Mouse (Mus musculus) testis, postnatal 14 days (tissue): ENCODE measurements around the gene Akr1b7.
"Not testable (repeated sequence)": the region's sequence is repeated elsewhere in the genome, so short reads cannot be mapped to it uniquely, and the experiment has no call there.

Source experiments
- DNase-seq: peaks from one replicate; pipeline ENCODE4 v3.0.0; 2021; ENCODE audit warnings: low spot score

The Akr1b7 gene

GRCm38 (mm10) chr6:34412023-34412422 lies at the start of gene Akr1b7:
Gene Akr1b7 (plus strand): TSS chr6:34412334.
- DNase-seq: no peak

GRCm38 (mm10) chr6:34364217-34365136 lies 47.7 kb upstream of the Akr1b7 start:
- peak; percentile 39 for DNase-seq

- no peak for DNase-seq
Observed at GRCm38 (mm10) chr6:34367998-34368397, 44.1 kb upstream of the Akr1b7 start.

GRCm38 (mm10) chr6:34370081-34370480 lies 42.1 kb upstream of the Akr1b7 start:
- no peak for DNase-seq

- peak; percentile 74 for DNase-seq
Observed at GRCm38 (mm10) chr6:34371700-34372351, 40.3 kb upstream of the Akr1b7 start.

GRCm38 (mm10) chr6:34373841-34374240 lies 38.3 kb upstream of the Akr1b7 start:
- no peak for DNase-seq

- not testable (repeated sequence) for DNase-seq
Observed at GRCm38 (mm10) chr6:34375888-34376287, 36.2 kb upstream of the Akr1b7 start.

- no peak for DNase-seq
Observed at GRCm38 (mm10) chr6:34383401-34383800, 28.7 kb upstream of the Akr1b7 start.

GRCm38 (mm10) chr6:34384110-34384661 lies 27.9 kb upstream of the Akr1b7 start, which contains the start of gene Akr1b10:
Gene Akr1b10 (plus strand): TSS chr6:34384218.
- peak; percentile 87 for DNase-seq

- peak; percentile 67 for DNase-seq
Observed at GRCm38 (mm10) chr6:34384701-34385370, 27.3 kb upstream of the Akr1b7 start.

- no peak for DNase-seq
Observed at GRCm38 (mm10) chr6:34388420-34389156, 23.5 kb upstream of the Akr1b7 start.

- no peak for DNase-seq
Observed at GRCm38 (mm10) chr6:34395897-34396296, 16.2 kb upstream of the Akr1b7 start.

GRCm38 (mm10) chr6:34398431-34398830 lies 13.7 kb upstream of the Akr1b7 start:
- DNase-seq: no peak

- no peak for DNase-seq
Observed at GRCm38 (mm10) chr6:34399606-34400220, 12.4 kb upstream of the Akr1b7 start.

- no peak for DNase-seq
Observed at GRCm38 (mm10) chr6:34400696-34401095, 11.4 kb upstream of the Akr1b7 start.

GRCm38 (mm10) chr6:34406746-34407145 lies 5.4 kb upstream of the Akr1b7 start:
- DNase-seq: no peak

- no peak for DNase-seq
Observed at GRCm38 (mm10) chr6:34407403-34407802, 4.7 kb upstream of the Akr1b7 start.

GRCm38 (mm10) chr6:34412688-34413087 lies 554 bp downstream of the Akr1b7 start:
- DNase-seq: no peak

GRCm38 (mm10) chr6:34413386-34413785 lies 1.3 kb downstream of the Akr1b7 start:
- not testable (repeated sequence) for DNase-seq

GRCm38 (mm10) chr6:34416521-34416920 lies 4.4 kb downstream of the Akr1b7 start:
- DNase-seq: no peak

- no peak for DNase-seq
Observed at GRCm38 (mm10) chr6:34419071-34419470, 6.9 kb downstream of the Akr1b7 start.
